Mouse (Mus musculus): ENCODE measurements around the gene Eps8l3. TPM values are rescaled to one million over a fixed set of nuclear protein-coding genes. Genes with fewer than 3 reads are reported as not detected.

Eps8l3 gene
- total RNA-seq, 4 experiments from 2014 or later: not detected

Other genes starting within 250 kb of the Eps8l3 start
- gene Gm10961, start 245.9 kb upstream of the Eps8l3 start, total RNA-seq (2022): not detected
- 10 to 100 TPM; 30.1 to 40.2 (median 36.0) TPM for gene Strip1, start 245.5 kb upstream of the Eps8l3 start, total RNA-seq (2022)
- gene Ahcyl1, start 180.7 kb upstream of the Eps8l3 start, total RNA-seq (2022): 100 to 1,000 TPM; 213 to 241 (median 234) TPM
- gene Csf1, start 116.8 kb upstream of the Eps8l3 start, total RNA-seq (2022): 10 to 100 TPM; 14.8 to 29.7 (median 23.0) TPM
- 10 to 100 TPM; 28.1 to 51.7 (median 37.1) TPM for gene Gstm5, start 18.6 kb downstream of the Eps8l3 start, total RNA-seq (2022)
- 100 to 1,000 TPM; 135 to 182 (median 168) TPM for gene Gstm7, start 54.6 kb downstream of the Eps8l3 start, total RNA-seq (2022)
- 10 to 100 TPM in 1 of 4 experiments, 1 to 10 TPM in 3; 5.9 to 10.0 (median 6.9) TPM for gene Gstm6, start 66.5 kb downstream of the Eps8l3 start, total RNA-seq (2022)
- gene Gstm3, start 92.1 kb downstream of the Eps8l3 start, total RNA-seq (2022): under 1 TPM in 2 of 4 experiments, not detected in 2; 0.20 to 0.30 TPM
- 100 to 1,000 TPM; 164 to 337 (median 241) TPM for gene Gstm2, start 109.2 kb downstream of the Eps8l3 start, total RNA-seq (2022)
- 100 to 1,000 TPM; 335 to 553 (median 456) TPM for gene Gstm1, start 140.7 kb downstream of the Eps8l3 start, total RNA-seq (2022)
- gene Gstm4, start 167.7 kb downstream of the Eps8l3 start, total RNA-seq (2022): 10 to 100 TPM; 15.3 to 20.7 (median 19.6) TPM
- gene Ampd2, start 209.4 kb downstream of the Eps8l3 start, total RNA-seq (2022): 100 to 1,000 TPM; 152 to 212 (median 184) TPM
- gene Gnat2, start 215.6 kb downstream of the Eps8l3 start, total RNA-seq (2022): 10 to 100 TPM; 14.7 to 22.5 (median 17.6) TPM

Measured in adrenal gland, adult 8-10 months (tissue).